Mouse (Mus musculus) stomach, postnatal 0 days (tissue): ENCODE data around the gene Pxn.

ENCODE experiments used
- CTCF ChIP-seq: IDR thresholded peaks from 2 replicates; pipeline ENCODE4 v1.5.1; 2016; ENCODE audit warnings: antibody characterized with exemption, low read depth, mild to moderate bottlenecking, moderate library complexity
- EP300 ChIP-seq: optimal IDR thresholded peaks from 2 replicates; pipeline ENCODE3; 2016; ENCODE audit warnings: antibody characterized with exemption

DNA sequence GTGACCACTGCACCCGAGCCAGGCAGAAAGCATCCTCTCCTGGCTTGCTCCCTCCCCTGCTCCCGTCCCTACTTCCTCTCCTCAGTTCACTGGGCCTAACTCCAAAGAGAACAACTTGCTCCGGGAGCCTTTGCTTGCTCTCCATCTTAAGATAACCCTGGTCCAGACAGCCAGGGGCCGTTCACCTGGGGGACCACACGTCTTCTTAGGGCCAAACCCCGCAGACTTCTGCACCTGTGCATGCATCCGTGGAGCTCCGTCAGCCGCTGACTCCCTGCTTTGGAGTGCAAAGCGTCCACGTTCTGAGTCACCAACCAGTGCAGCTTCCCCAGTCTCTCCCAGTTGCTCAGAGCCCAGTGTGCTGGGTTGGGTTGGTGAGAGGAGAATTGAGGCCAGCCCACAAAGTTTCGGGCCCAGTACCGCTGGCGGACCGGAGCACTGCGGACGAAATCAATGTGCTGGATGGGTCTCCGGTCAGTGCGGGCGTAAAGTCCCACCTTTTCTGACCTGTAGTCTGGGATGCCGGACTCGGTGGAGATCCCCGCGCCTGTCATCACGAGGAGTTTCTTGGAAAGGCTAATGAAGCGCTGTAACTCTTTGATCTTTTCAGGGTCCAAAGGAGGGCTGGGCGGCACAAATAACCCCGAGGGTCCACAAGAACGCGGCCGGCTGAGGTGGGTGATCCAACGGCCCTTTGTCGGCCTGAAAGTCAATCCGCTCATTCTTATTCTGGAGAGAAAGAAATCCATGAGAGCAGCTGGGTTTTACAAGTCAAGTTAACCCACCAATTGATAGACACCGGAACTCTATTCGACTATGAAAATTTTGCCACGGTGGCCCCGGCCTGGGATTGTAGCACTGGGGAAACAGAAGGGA, 23.8 kb upstream of the Pxn start:
- TF ChIP-seq CTCF, result no peak
- no peak for TF ChIP-seq EP300
